Mouse (Mus musculus) cerebellum, postnatal 14 days (tissue): ENCODE measurements around the gene Tob1.

Experiments used
- DNase-seq, 2 experiments: peaks; one replicate each; pipeline ENCODE4 v3.0.0; 2021; ENCODE audit warnings: mixed read lengths in 2 of 2

Tob1 gene

DNA sequence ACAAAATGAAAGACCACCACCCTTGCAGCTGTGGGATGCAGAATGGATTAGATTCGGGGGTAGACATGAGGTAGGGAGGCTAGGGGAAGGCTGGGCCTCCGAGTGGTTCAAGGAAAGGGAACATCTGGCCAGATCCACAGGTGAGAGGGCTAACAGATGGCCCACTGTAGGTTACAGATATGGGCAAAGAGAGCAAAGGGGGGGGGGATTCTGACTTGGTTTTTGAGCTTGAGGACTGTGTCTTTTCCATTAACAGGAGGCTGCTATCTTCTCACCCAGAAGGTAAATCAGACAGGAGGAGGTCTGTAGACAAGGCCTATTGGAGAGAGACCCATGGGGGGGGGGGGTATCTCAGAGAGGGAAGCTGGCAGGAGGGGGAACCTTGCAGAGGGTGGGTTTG lies 11.5 kb upstream of the Tob1 start:
- DNase-seq, result no peak

DNA sequence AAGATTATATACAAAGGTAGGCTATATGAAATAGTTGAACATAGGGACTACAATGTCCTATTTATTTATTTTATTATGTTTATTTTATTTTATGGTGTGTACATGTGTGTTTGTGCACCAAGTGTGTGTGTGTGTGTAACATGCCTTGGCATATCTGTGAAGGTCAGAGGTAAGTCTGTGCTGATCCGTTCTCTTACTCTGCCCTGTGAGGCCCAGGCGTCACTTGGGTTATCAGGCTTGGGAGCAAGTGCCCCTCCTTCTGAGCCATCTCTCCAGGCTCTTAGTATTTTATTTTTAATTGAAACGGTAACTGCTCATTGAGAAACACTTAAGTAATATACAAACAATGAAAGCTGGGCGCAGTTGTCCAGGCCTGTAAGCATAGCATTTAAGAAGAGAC lies 10.8 kb upstream of the Tob1 start:
- DNase-seq, result no peak

DNA sequence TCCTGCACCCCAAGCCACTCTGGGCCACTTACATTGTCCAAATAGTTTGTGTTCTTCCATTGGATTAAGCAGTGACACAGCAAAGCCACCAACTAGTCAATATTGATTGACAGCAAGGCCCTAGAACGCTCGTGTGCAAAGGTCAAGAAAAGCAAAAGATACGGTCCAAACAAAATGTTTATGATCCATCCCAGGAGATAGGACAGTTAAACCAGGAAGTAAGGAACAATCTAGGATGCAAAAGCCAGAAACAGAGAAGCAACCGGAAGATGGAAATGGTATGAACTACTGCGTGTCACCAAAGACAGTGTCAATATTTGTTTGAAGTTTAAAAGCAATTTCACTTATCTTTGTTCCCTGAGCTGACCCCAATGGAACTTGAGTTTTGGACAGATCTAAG lies 9.1 kb upstream of the Tob1 start:
- no peak for DNase-seq

DNA sequence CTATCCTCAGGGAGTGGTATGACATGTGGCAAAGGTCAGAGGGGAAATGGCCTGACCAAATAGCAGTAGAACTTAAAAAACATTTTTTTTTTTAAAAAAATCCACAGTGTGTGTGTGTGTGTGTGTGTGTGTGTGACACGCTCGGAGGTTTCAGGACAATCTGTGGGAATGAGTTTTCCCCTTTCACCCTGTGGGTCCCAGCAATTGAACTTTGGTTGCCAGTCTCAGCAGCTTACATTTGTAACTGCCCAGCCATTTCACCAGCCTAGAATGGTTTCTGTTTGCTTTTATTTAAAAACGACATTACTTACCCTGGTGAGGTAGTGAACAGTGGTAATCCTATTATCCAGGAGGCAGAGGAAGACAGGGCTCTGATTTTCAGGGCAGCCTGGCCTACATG lies 8.2 kb upstream of the Tob1 start:
- DNase-seq, result no peak

DNA sequence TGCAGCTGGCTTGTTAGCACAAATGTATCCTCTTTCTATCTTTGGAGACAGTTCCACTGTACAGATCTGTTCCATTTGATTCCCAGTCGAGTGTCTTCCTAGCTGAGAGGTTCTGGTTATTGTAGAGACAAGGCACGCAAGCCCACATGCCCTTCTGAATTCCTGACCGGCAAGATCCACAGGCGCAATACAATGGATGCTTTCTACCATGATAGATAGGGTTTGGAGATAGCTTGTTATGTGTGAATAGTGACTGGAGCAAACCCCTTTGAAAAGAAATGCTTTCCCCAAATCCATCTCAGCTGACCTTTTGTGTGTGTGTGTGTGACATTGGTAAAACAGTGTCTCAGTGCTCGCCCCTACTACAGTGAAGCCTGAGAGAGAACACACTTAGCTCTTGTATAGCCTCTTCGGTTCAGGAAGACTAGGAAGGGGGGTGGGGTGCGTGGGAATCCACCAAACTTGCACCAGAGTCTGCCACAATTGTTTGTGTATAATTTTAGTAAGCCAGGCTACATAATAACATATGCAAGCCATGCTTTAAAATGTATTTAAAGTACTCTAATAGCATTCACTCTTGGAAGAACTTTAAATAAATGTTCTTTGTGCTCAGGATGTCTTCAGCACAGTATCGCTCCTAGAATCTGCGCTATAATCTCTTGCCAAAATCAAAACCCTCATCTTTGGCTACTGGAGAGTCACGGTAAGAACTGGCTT lies 4.7 kb upstream of the Tob1 start:
- no peak for DNase-seq

DNA sequence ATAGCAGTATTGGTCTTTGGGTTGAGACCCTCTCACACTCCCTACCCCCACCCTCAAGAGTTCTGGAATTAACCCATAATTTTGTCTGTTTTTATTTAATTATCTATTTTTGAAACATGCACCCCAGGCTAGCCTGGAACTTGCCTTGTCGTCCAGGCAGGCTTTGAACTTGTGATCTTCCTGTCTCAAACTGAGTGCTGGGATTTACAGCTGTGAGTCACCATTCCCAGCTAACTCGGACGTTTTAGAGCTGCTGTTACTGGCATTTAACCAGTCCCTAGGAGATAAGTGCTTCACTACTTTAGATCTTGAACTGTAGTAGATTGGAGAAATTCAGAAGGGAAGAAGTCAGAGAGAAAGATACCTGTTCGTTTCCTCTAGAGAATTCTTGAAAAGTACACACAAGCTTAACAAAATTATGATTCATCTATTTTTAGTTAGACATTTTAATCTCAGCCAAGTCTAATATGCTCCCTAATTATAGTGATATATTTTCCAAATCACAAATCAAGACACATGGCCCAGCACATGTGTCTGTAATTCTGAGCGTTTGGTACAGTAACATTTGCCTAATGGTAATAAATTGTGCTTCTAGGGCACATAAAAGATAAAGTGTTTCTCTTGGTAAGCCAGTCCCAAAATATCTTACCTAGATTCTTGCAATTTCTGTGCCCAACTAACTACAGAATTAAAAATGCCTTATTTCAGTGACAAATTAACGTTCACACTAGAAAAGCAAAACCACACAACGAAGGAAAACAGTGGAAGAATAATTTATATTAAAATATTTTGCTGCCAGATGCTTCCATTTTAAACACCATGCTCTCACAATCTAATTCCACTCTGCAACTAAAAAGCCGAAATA lies 2.2 kb upstream of the Tob1 start:
- no peak for DNase-seq

DNA sequence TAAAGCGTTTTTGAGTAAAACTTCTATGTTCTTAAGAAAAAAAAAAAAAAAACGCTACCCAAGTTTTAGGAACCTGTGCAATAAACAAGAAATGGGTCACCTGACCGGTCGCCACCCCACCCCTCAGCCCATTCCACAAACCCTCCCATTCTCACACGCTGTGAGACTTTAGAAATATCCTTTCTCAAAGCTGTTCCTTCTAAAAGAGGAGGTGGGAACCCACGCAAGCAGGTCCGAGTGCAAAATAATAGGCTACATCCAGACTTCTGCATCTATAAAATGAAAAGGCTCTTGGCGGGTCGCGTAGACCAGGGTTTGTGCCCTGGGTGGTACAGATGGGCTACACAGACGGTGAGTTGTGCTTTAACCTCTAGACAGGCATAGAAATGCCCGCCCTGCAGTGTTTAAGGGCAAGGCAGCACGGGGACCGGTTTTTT lies 1.5 kb upstream of the Tob1 start:
- no peak for DNase-seq

DNA sequence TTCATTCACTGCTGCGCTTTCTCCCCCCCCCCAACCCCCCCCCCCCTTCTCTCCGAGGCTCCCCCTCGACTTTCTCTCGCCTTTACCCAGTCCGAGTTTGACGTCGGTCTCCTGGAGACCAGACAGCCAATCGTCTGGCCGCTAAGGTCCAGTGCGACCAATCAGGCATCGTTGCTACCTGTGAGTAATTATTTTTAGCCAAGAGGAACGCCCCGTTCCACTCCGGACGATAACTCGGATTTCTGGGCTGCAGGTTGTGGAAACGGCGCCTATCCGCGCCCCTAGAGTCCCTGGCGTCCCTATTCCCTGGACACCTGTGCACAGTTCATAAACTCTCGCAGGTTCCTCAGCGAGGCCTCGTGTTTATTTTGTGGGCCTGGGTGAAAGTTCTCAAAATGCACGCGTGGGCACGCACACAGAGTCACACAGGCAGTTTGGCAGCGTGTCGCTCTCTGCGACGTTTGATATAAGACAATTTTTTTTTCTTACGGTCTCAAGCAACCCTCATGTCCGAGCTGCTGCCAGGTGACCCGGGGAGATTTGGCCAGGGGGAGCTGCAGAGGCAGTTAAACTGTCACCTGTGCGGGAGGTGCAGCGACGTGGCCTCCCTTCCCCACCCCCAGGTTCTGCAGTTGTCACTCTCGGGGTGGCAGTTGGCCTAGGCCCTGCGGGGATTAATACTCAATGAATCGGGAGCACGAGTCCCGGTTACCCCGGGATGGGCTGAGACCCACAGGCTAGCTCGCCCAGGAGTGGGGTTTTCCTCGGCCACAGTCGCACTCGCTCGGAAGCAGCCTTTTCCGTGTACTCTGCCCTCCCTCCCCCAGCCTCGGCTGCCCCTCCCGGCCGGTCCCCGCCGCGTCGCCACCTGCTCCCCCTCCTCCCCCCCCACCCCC lies 815 bp upstream of the Tob1 start:
- peak; percentile 90 to 93 for DNase-seq

DNA sequence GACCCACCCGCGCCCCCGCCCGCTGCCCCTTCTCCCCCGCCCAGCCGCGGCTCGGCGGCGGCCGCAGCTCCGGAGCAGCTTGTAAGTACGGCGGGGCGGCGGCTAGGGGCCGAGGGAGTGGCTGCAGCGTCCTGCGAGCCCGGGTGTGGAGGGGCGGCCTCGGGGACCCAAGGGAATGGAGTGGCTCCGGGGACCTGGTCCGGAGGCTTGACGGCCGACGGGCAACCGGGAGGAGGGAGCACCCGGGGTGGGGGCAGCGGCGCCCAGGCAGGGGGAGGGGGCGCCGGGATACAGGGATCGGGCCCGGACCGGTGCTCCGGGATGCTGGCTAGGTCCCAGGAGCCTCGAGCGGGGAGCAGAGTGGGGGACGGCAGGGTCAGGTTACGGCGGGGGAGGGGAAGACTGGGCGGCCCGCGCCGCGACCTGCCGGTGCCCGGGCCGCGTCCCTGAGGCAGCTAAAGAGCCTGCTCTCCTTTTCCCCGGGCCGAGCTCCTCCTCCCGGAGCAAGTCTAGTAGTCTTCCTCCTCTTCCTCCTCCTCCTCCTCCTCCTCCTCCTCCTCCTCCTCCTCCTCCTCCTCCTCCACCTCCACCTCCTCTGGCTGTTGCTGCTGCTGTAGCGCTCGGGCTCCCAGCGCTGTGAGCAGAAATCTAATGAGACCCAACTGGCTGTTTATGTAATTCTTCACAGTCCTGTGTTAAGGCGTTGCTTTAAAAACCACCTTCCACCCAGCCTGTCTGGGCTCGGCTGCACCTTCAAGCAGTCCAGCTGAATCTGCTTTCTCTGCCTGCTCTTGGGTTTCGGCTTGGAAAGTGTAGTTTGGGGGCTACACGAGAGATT lies 616 bp downstream of the Tob1 start:
- DNase-seq, result peak; percentile 82 to 87

DNA sequence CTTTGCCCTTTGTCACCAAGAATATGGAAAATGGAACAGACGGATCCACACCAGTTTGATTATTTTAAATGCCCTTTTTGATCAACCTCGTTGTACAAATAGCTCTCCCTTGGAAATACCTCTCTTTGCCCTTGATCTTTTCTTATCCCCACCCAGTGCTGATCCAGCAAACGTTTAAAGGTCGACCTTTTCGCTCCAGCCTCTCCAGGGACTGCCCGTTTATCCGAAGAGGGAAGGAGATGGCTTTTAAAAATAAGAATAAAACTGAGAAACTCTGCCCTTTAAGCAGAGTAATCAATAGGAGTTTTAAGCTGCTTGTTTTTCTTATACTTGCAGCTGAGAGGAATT lies 1.2 kb downstream of the Tob1 start:
- no peak for DNase-seq

DNA sequence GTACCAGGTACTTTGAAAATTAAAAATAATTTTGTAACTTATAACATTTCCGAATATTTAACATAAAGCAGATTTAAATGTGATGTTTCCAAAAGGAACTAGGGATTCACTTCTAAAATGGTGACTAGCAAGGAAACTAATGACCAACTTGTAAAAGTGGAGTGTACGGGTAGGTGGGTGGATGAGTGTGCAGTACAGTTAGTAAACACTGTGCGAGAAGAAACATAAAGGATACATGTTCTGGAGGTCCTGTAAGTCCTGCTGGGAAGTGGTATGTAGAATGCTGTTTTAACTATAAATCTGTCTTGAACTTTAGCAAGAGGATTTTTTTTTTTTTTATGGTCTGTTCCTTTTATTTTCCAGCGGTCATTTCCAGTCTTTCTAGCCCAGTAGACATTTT lies 1.7 kb downstream of the Tob1 start:
- no peak for DNase-seq

DNA sequence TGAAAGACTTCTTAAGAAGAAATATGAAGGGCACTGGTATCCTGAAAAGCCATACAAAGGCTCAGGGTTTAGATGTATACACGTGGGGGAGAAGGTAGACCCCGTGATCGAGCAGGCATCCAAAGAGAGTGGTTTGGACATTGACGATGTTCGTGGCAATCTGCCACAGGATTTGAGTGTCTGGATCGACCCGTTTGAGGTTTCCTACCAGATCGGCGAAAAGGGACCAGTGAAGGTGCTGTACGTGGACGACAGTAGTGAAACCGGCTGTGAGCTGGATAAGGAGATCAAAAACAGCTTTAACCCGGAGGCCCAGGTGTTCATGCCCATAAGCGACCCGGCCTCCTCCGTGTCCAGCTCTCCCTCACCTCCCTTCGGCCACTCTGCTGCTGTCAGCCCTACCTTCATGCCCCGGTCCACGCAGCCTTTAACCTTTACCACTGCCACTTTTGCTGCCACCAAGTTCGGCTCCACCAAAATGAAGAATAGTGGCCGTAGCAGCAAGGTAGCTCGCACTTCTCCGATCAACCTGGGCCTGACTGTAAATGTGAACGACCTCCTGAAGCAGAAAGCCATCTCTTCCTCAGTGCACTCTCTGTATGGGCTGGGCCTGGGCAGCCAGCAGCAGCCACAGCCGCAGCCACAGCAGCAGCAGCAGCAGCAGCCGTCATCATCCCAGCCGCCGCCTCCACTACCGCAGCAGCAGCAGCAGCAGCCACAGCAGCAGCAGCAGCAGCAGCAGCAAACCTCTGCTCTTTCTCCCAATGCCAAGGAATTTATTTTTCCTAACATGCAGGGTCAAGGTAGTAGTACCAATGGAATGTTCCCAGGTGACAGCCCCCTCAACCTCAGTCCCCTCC lies 2.7 kb downstream of the Tob1 start:
- DNase-seq, result peak; percentile 62 to 65

DNA sequence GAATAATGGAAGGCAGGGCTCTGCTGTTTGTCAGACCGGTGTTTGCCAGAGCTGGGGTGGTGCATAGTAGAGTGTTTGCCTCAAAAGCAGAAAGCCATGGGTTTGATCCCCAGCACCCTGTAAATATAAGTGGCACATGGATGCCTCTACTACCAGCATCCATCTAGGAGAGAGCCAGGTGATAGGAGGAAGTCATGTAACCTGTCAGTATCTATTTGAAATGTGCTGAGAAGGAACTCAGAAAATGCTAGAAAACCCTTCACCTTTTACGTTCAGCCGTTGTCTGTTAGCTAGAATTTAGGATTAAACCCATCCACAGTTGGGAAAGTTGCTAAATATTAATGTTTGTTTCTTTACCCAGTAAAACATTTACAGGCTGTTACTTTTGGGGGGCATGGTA lies 4.3 kb downstream of the Tob1 start:
- DNase-seq, result no peak

DNA sequence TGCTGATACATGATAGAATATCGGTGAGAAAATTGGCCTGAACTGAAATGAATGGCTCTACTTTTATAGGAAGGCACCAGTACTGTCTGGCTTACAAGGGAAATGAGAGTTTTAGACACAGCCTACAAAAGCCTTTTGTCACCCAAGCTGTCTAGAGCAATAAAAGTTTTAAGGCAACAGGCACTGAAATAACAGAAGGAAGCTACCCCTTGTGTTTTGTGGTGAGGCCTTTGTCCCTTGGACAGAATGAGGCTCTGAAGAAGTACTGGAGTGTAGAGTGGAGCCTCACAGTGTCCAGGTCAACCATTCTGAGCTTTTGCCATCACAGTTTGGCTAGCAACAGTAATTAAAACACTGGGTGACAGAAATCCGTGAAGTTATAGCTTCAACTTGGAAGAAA lies 5.0 kb downstream of the Tob1 start:
- DNase-seq, result no peak

DNA sequence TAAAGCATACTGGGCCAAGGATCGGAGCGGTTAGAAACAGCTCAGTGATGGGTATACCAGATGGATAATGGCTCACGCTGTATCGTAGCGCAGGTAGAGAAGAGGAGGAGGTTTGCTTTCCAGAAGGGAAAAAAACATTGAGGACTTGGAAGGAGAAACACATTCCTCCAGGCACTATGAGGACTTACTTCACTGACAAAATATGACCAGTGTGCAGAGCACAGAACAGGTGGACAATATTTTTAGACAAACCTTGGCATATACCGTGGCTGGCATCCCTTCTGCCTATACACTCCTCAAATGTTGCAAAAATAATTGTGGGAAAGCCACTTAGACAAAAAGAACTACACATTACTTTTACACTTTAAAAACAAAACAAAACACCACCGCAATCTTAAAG lies 10.0 kb downstream of the Tob1 start:
- no peak for DNase-seq

DNA sequence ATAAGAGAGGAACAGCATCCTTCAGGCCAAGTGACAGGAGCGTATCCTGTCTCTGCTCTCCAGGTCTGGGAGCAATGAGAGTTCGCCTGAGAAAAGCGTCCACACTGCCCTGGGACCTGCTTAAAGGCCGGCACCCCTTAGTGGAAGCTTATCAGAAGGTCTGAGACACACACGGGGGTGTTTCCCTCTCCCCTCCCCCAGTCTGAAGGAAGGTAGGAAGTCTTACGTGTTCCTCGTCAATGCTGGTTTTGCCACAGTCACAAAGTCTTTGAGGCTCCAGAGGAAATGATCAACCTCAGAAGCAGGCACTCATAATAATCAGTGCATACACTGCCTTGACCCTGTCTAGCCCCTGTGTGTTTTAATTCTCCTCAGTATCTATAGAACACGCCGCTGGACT lies 12.3 kb downstream of the Tob1 start:
- no peak for DNase-seq

DNA sequence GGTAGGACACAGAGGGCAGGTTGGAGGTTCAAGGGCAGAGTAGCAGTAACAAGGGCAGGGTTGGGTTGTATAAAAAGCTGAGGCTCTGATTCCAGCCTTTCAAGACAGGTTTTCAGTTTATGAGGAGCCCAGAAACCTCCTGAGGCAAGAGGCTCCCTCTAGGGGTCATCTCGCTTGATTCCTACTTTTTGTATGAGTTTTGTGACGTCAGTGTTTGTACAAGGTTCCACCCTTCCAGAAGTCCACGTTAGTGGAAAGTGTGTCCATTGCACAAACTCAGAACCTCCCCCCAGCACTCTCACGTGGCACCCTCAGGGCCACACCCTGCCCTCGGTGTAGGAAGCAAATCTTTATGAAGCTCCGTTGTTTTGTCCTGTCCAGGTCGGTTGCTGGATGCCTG lies 14.7 kb downstream of the Tob1 start:
- DNase-seq, result peak; percentile 63 to 64

DNA sequence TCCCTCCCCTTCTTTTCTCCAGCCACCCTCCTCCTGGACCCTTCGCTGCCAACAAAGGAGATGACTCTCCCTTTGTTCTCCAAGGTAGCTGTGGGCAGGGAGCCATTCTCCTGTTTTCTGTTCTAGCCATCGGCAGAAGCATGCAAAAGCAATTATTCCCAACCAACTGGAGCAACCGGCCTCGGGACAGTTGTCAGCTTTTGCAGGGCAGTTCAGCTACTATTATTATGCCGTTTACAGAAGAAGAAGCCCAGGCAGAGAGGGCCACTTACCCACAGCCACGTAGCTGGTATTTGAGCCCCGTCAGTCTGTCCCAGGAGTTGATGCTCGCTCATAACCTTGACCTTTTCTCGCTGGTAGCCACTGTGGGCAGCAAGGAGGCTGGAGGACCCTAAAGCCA lies 17.2 kb downstream of the Tob1 start:
- peak in 1 of 2 experiments; percentile 57 for DNase-seq

DNA sequence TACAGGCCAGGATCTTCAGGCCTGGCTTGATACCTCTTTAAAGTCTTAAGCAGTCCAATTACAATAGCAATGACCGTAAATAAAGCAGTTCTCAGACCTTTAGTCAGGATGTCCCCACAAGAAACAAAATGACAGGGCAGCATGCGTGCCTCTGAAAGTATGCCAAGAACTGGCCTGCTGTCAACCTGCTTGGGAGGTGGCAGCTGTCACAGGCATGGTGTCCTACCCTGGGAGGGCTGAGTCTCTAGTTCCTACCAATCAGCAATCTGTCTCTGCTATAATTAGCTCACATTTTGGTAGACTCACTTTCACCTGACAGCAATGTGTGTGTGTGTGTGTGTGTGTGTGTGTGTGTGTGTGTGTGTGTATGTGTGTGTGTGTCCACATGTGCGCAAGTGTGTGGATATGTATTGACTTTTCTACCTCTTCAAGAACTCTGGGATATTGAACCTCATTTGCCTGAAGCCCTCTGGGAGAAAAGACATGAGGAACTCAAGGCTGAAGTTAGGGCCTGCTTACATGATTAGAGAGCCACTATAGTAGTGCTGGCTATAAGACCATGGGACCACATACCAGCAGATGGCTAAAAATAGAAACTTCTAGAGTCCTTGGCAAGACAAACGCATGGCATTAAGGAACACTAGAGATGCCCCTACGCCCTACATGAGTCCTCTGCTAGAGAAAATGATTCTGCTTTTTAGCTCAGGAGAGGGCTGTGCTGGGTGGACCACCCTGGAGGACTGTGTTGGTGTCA lies 18.1 kb downstream of the Tob1 start:
- peak; percentile 83 for DNase-seq

DNA sequence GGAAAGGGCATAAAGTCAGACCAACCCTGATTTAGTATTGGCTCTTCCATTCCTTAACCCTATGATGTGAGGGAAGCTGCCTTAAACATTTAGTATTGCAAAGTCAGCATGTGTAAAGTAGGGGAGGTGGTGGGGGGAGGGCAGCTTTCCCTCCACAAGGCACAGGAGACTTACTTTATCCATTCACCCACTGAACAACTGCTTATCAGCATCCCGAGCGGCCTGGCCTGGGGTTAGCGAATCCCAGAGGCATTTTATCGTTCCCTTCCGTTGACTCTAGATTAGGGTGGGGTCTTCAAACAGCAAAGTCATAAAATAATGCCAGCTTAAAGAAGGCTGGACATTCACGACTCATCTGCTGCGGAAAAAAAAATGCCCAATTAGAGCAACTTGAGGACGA lies 19.0 kb downstream of the Tob1 start:
- DNase-seq, result no peak
